Mouse (Mus musculus) liver, adult 10 weeks (tissue): ENCODE data around the gene Vmn2r46. TPM values are rescaled to one million over a fixed set of nuclear protein-coding genes. Genes with fewer than 3 reads are reported as not detected.

Experiments
- polyA plus RNA-seq: library from polyadenylated mRNA; stranded (reverse); fragments of 350-450 nt; fragmentation: Illumina TruSeq; extraction: RNeasy Lipid Tissue Mini Kit (QIAGEN cat#74804); gene quantifications from one replicate; pipeline ENCODE4 v1.2.3, GENCODE M21; 2014; ENCODE audit warnings: low read depth, low replicate concordance

The Vmn2r46 gene
- polyA plus RNA-seq, result not detected

GRCm38 (mm10) chr7:9770471-9770870, at the start of gene Vmn2r46:
Gene Vmn2r46, minus strand, starts transcription at chr7:9770571.

Other genes starting within 250 kb of the Vmn2r46 start
- not detected for gene Vmn2r47, start 70.8 kb upstream of the Vmn2r46 start, polyA plus RNA-seq
- not detected for gene Vmn2r48, start 183.0 kb upstream of the Vmn2r46 start, polyA plus RNA-seq
- gene Vmn2r49, start 221.7 kb upstream of the Vmn2r46 start, polyA plus RNA-seq, result not detected